Mouse (Mus musculus): ENCODE results near the gene Nrros.

DNA sequence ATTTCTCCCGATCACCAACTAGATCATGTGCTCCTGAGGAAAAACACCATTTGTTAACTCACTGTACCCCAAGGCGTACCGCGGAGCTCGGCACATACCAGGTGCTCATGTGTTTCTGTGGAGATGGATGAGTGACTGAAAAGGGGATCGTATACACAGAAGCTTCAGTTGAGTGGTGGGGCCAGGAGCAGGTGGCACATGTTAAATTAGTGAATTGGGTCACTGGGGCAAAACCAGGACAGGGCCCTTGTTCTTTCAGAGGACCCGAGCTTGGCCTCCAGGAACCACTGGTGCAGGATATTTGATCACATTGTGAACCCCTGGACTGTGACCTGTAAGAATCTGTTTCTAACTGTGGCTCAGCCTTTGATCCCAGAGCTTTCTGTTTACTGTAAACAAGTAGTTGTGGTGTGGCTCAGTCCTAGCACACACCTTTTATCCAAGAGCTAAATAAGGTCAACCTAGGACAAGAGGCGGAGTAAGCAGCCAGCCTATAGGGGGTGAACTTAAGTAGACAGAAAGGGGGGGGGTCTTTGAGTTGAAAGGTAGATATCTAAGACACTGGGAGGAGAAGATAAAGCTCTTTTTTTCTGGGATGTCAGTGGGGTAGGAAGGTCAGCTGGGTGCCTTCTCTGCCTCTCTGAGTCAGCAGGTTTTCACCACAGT lies 9.1 kb upstream of the Nrros start:
- TF ChIP-seq POLR2A (IDR thresholded peaks at IDR 0.05; ENCODE audit: borderline replicate concordance, extremely low read depth, insufficient read depth, insufficient read length, poor library complexity, severe bottlenecking) (no peak), CTCF (IDR thresholded peaks at IDR 0.05; ENCODE audit: borderline replicate concordance, extremely low read depth, insufficient read depth, insufficient read length) (no peak)
